Mouse (Mus musculus): ENCODE measurements around the gene Frmd4b. TPM values are rescaled to one million over a fixed set of nuclear protein-coding genes. Genes with fewer than 3 reads are reported as not detected.

Gene Frmd4b
- polyA plus RNA-seq, 1 experiment from 2014 or later: 22.2 TPM

GRCm38 (mm10) chr6:97276890-97277497 lies 340.3 kb downstream of the Frmd4b start:
- H3K4me3 ChIP-seq: no peak overlapping the region
- no peak for ATAC-seq (ENCODE audit: insufficient number of reproducible peaks, low FRiP score)
- H3K27me3 ChIP-seq (replicated peaks): no peaks in the 10 kb centered on the region
- peaks cover 29% of the 10 kb centered on the region for H3K4me1 ChIP-seq (replicated peaks)
- H3K9ac ChIP-seq: no peak overlapping the region
- no peak overlapping the region for H3K4me2 ChIP-seq
- no peak overlapping the region for H3K27ac ChIP-seq (ENCODE audit: poor library complexity, severe bottlenecking)
- H3K36me3 ChIP-seq: no peaks in the 10 kb centered on the region
- WGBS: 46% methylated on average over 5 of the region's 5 CpGs
- H3K9me3 ChIP-seq (replicated peaks): no peaks in the 10 kb centered on the region

DNA sequence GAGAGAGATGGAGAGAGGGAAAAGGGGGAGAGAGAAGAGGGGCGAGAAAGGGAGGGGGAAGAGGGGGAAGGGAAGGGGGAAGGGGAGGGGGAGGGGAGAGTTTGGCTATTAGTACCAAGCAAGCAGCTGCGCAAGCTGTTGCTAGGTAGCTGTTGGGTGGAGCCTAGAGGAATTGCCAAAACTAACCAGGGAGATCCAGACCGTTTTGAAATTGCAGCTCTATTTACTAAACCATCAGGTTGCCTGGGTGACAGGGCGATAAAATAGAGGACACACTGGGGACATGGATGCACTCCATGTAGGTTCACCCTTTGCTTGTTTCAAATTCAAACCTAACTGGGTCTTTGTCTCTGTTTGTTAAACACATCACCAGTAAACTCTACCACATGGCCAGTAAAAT lies 341.0 kb downstream of the Frmd4b start:
- no peaks in the 10 kb centered on the region for H3K27me3 ChIP-seq (replicated peaks)
- H3K4me3 ChIP-seq: no peak overlapping the region
- H3K27ac ChIP-seq (ENCODE audit: poor library complexity, severe bottlenecking): no peak overlapping the region
- no peaks in the 10 kb centered on the region for H3K36me3 ChIP-seq
- no peaks in the 10 kb centered on the region for H3K9me3 ChIP-seq (replicated peaks)
- WGBS: 32% methylated on average over 4 of the region's 4 CpGs
- H3K9ac ChIP-seq: no peak overlapping the region
- ATAC-seq (ENCODE audit: insufficient number of reproducible peaks, low FRiP score): no peak
- 0 out of 2 replicates have a peak overlapping the region, but pooled peaks have one; percentile 9 for H3K4me2 ChIP-seq
- H3K4me1 ChIP-seq (replicated peaks): peaks cover 29% of the 10 kb centered on the region

GRCm38 (mm10) chr6:97275760-97276159 lies 341.6 kb downstream of the Frmd4b start:
- ATAC-seq (ENCODE audit: insufficient number of reproducible peaks, low FRiP score): no peak
- no peak overlapping the region for H3K4me3 ChIP-seq
- H3K27ac ChIP-seq (ENCODE audit: poor library complexity, severe bottlenecking): no peak overlapping the region
- no peak overlapping the region for H3K9ac ChIP-seq
- 0 out of 2 replicates have a peak overlapping the region, but pooled peaks have one; percentile 9 for H3K4me2 ChIP-seq
- no peaks in the 10 kb centered on the region for H3K27me3 ChIP-seq (replicated peaks)
- 54% methylated on average over 4 of the region's 4 CpGs for WGBS
- no peaks in the 10 kb centered on the region for H3K36me3 ChIP-seq
- H3K9me3 ChIP-seq (replicated peaks): no peaks in the 10 kb centered on the region
- peaks cover 29% of the 10 kb centered on the region for H3K4me1 ChIP-seq (replicated peaks)

DNA sequence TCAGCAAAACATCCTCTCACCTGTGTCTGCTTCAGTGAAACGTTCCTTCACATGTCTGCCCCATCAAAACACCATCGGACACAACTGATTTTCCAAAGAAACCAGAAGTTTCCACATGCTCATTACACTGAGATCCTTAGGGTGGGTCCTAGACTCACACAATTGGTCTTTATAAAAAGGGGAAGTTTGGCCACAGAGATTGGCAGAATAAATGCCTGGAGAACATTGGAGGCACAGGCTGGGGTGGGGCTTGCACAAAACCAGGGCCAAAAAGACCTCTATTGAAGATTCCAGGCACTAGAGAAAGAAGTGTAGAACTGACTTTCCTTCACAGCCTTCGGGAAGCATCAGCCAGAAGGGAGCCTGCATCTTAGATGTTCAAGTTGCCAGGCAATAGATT lies 343.6 kb downstream of the Frmd4b start:
- Histone ChIP-seq H3K4me1 (replicated peaks) (peaks cover 25% of the 10 kb centered on the region), H3K27me3 (replicated peaks) (no peaks in the 10 kb centered on the region), H3K27ac (ENCODE audit: poor library complexity, severe bottlenecking) (no peak overlapping the region), H3K9ac (no peak overlapping the region), H3K9me3 (replicated peaks) (no peaks in the 10 kb centered on the region), H3K36me3 (no peaks in the 10 kb centered on the region), H3K4me3 (no peak overlapping the region), H3K4me2 (no peak overlapping the region)
- no peak for ATAC-seq (ENCODE audit: insufficient number of reproducible peaks, low FRiP score)
- WGBS: 73% methylated on average over 3 of the region's 3 CpGs

GRCm38 (mm10) chr6:97273058-97273710 lies 344.2 kb downstream of the Frmd4b start:
- WGBS: 48% methylated on average over 16 of the region's 16 CpGs

GRCm38 (mm10) chr6:97272349-97272748 lies 345.0 kb downstream of the Frmd4b start:
- Histone ChIP-seq H3K27ac (ENCODE audit: poor library complexity, severe bottlenecking) (no peak overlapping the region), H3K27me3 (replicated peaks) (no peaks in the 10 kb centered on the region), H3K4me3 (no peak overlapping the region), H3K9me3 (replicated peaks) (no peaks in the 10 kb centered on the region), H3K36me3 (no peaks in the 10 kb centered on the region), H3K4me2 (no peak overlapping the region), H3K9ac (no peak overlapping the region), H3K4me1 (replicated peaks) (peaks cover 19% of the 10 kb centered on the region)
- WGBS: 75% methylated on average over 2 of the region's 2 CpGs
- no peak for ATAC-seq (ENCODE audit: insufficient number of reproducible peaks, low FRiP score)

More at GRCm38 (mm10) chr6:97273058-97273710, 344.2 kb downstream of the Frmd4b start:
- H3K4me1 ChIP-seq (replicated peaks): peaks cover 21% of the 10 kb centered on the region
- H3K4me3 ChIP-seq: no peak overlapping the region
- no peaks in the 10 kb centered on the region for H3K36me3 ChIP-seq
- no peak overlapping the region for H3K27ac ChIP-seq (ENCODE audit: poor library complexity, severe bottlenecking)
- no peak overlapping the region for H3K4me2 ChIP-seq
- no peaks in the 10 kb centered on the region for H3K27me3 ChIP-seq (replicated peaks)
- H3K9me3 ChIP-seq (replicated peaks): no peaks in the 10 kb centered on the region
- ATAC-seq (ENCODE audit: insufficient number of reproducible peaks, low FRiP score): no peak
- H3K9ac ChIP-seq: no peak overlapping the region

DNA sequence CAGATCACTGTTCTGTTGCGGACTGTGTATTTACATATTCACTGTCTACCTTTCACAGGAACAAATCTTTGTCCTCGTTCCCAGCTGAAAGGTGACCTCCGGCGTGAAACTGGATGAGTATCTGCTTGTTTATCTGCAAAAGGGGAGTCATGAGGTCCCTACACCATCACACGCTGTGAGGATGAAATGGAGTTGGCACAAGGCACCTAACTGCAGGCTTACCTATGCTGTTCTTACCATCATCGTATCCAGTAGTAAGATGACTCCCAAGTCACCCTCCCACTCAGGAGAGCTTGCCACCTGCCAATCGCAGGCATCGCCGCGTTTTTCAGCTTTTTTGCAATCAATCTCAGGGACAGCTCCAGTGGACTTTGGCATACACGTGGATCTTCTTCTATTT lies 347.7 kb downstream of the Frmd4b start:
- Histone ChIP-seq H3K9ac (no peak overlapping the region), H3K4me2 (no peak overlapping the region), H3K4me1 (replicated peaks) (peaks cover 10% of the 10 kb centered on the region; the same call in 1 of the 2 replicates), H3K27me3 (replicated peaks) (no peaks in the 10 kb centered on the region), H3K36me3 (no peaks in the 10 kb centered on the region), H3K27ac (ENCODE audit: poor library complexity, severe bottlenecking) (no peak overlapping the region), H3K9me3 (replicated peaks) (no peaks in the 10 kb centered on the region), H3K4me3 (no peak overlapping the region)
- no peak for ATAC-seq (ENCODE audit: insufficient number of reproducible peaks, low FRiP score)
- WGBS: 75% methylated on average over 11 of the region's 11 CpGs

- no peaks in the 10 kb centered on the region for H3K9me3 ChIP-seq (replicated peaks)
- ATAC-seq (ENCODE audit: insufficient number of reproducible peaks, low FRiP score): no peak
- no peak overlapping the region for H3K4me3 ChIP-seq
- 84% methylated on average over 2 of the region's 2 CpGs for WGBS
- H3K9ac ChIP-seq: no peak overlapping the region
- H3K4me1 ChIP-seq (replicated peaks): peaks cover 10% of the 10 kb centered on the region; the same call in 1 of the 2 replicates
- no peaks in the 10 kb centered on the region for H3K36me3 ChIP-seq
- no peaks in the 10 kb centered on the region for H3K27me3 ChIP-seq (replicated peaks)
- no peak overlapping the region for H3K4me2 ChIP-seq
- H3K27ac ChIP-seq (ENCODE audit: poor library complexity, severe bottlenecking): no peak overlapping the region
These were observed 350.2 kb downstream of the Frmd4b start for GRCm38 (mm10) chr6:97267132-97267531.

DNA sequence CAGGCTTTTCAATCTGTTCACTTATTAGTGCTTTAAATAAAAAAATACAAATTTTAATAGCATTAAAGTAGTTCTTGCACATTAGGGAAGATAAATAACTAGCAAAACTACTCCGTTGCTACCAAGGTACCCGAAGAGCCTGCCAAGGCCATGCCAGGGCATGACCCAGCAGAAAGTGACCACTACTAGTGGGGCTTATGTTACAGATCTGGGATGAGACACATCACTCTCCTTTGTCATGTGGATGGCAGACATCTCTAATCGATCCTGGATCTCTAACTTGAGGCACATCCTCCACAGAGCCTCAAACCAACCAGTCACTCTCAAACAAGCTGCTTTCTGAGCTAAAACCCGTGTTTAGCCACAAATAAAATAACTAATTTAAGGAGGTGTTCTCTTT lies 350.7 kb downstream of the Frmd4b start:
- H3K4me2 ChIP-seq: no peak overlapping the region
- H3K36me3 ChIP-seq: no peaks in the 10 kb centered on the region
- no peak overlapping the region for H3K9ac ChIP-seq
- H3K4me1 ChIP-seq (replicated peaks): peaks cover 10% of the 10 kb centered on the region; the same call in 1 of the 2 replicates
- H3K9me3 ChIP-seq (replicated peaks): no peaks in the 10 kb centered on the region
- H3K27ac ChIP-seq (ENCODE audit: poor library complexity, severe bottlenecking): no peak overlapping the region
- no peak for ATAC-seq (ENCODE audit: insufficient number of reproducible peaks, low FRiP score)
- 72% methylated on average over 4 of the region's 4 CpGs for WGBS
- no peaks in the 10 kb centered on the region for H3K27me3 ChIP-seq (replicated peaks)
- H3K4me3 ChIP-seq: no peak overlapping the region

GRCm38 (mm10) chr6:97265705-97266104 lies 351.6 kb downstream of the Frmd4b start:
- Histone ChIP-seq H3K4me1 (replicated peaks) (peaks cover 10% of the 10 kb centered on the region; the same call in 1 of the 2 replicates), H3K4me2 (peak overlapping the region; percentile 26), H3K27me3 (replicated peaks) (no peaks in the 10 kb centered on the region), H3K36me3 (no peaks in the 10 kb centered on the region), H3K9ac (no peak overlapping the region), H3K27ac (ENCODE audit: poor library complexity, severe bottlenecking) (peak overlapping the region; percentile 91), H3K4me3 (no peak overlapping the region), H3K9me3 (replicated peaks) (no peaks in the 10 kb centered on the region)
- ATAC-seq (ENCODE audit: insufficient number of reproducible peaks, low FRiP score): peak; percentile 51
- 44% methylated on average over 3 of the region's 3 CpGs for WGBS

GRCm38 (mm10) chr6:97265240-97265639 lies 352.1 kb downstream of the Frmd4b start:
- H3K9ac ChIP-seq: no peak overlapping the region
- no peaks in the 10 kb centered on the region for H3K36me3 ChIP-seq
- H3K9me3 ChIP-seq (replicated peaks): no peaks in the 10 kb centered on the region
- H3K4me3 ChIP-seq: no peak overlapping the region
- H3K4me2 ChIP-seq: peak overlapping the region; percentile 26
- H3K27me3 ChIP-seq (replicated peaks): no peaks in the 10 kb centered on the region
- H3K27ac ChIP-seq (ENCODE audit: poor library complexity, severe bottlenecking): peak overlapping the region; percentile 91
- 37% methylated on average over 8 of the region's 8 CpGs for WGBS
- peak; percentile 66; the same call in 1 of the 2 replicates for ATAC-seq (ENCODE audit: insufficient number of reproducible peaks, low FRiP score)
- peaks cover 10% of the 10 kb centered on the region; the same call in 1 of the 2 replicates for H3K4me1 ChIP-seq (replicated peaks)
